Mouse (Mus musculus): ENCODE results near the gene Wdfy2. TPM values are rescaled to one million over a fixed set of nuclear protein-coding genes. Genes with fewer than 3 reads are reported as not detected.
"Not testable (repeated sequence)": the region's sequence is repeated elsewhere in the genome, so short reads cannot be mapped to it uniquely, and the experiment has no call there.

The Wdfy2 gene
- polyA plus RNA-seq, 1 experiment: 4.8 TPM

- Histone ChIP-seq H3K79me3 (ENCODE audit: low read depth) (peaks cover 1% of the 10 kb centered on the region), H3ac (ENCODE audit: control insufficient read depth, insufficient read length, low read depth) (no peak overlapping the region), H3K79me2 (ENCODE audit: control insufficient read depth, insufficient read depth) (peaks cover 10% of the 10 kb centered on the region), H3K27me3 (ENCODE audit: control insufficient read depth, insufficient read depth, insufficient read length) (no peaks in the 10 kb centered on the region), H3K4me3 (ENCODE audit: insufficient read depth, poor library complexity, severe bottlenecking) (no peak overlapping the region), H3K36me3 (ENCODE audit: control insufficient read depth, insufficient read depth) (no peaks in the 10 kb centered on the region)
- TF ChIP-seq CTCF (IDR thresholded peaks at IDR 0.05; ENCODE audit: control insufficient read depth, insufficient read depth, insufficient read length): no peak
- TF ChIP-seq USF1 (IDR thresholded peaks at IDR 0.05; ENCODE audit: low read depth): no peak
- no peak for TF ChIP-seq MYOG (IDR thresholded peaks at IDR 0.05; ENCODE audit: control insufficient read depth, extremely low read depth, insufficient read length)
- TF ChIP-seq FOSL1 (IDR thresholded peaks at IDR 0.05; ENCODE audit: insufficient read depth, low read length, poor library complexity, severe bottlenecking): no peak
- TF ChIP-seq MYOD1 (IDR thresholded peaks at IDR 0.05; ENCODE audit: control insufficient read depth, insufficient read length, low read depth): no peak
- no peak for TF ChIP-seq MAX (IDR thresholded peaks at IDR 0.05)
- TF ChIP-seq CEBPB (IDR thresholded peaks at IDR 0.05; ENCODE audit: low read depth): no peak
These were observed 53.9 kb downstream of the Wdfy2 start for GRCm38 (mm10) chr14:62891401-62891800.

- H3ac ChIP-seq (ENCODE audit: control insufficient read depth, insufficient read length, low read depth): no peak overlapping the region
These were observed 55.5 kb downstream of the Wdfy2 start for GRCm38 (mm10) chr14:62892771-62893641.

GRCm38 (mm10) chr14:62893642-62894180, 56.2 kb downstream of the Wdfy2 start:
- H3K27me3 ChIP-seq (ENCODE audit: control insufficient read depth, insufficient read depth, insufficient read length): not testable (repeated sequence)

More at GRCm38 (mm10) chr14:62892771-62893641, 55.5 kb downstream of the Wdfy2 start:
- peaks cover 10% of the 10 kb centered on the region for H3K79me2 ChIP-seq (ENCODE audit: control insufficient read depth, insufficient read depth)
- no peaks in the 10 kb centered on the region for H3K36me3 ChIP-seq (ENCODE audit: control insufficient read depth, insufficient read depth)
- TF ChIP-seq USF1 (IDR thresholded peaks at IDR 0.05; ENCODE audit: low read depth) (no peak), FOSL1 (IDR thresholded peaks at IDR 0.05; ENCODE audit: insufficient read depth, low read length, poor library complexity, severe bottlenecking) (no peak), CTCF (IDR thresholded peaks at IDR 0.05; ENCODE audit: control insufficient read depth, insufficient read depth, insufficient read length) (no peak), CEBPB (IDR thresholded peaks at IDR 0.05; ENCODE audit: low read depth) (no peak), MAX (IDR thresholded peaks at IDR 0.05) (no peak), MYOG (IDR thresholded peaks at IDR 0.05; ENCODE audit: control insufficient read depth, extremely low read depth, insufficient read length) (no peak), MYOD1 (IDR thresholded peaks at IDR 0.05; ENCODE audit: control insufficient read depth, insufficient read length, low read depth) (no peak)
- no peak overlapping the region for H3K4me3 ChIP-seq (ENCODE audit: insufficient read depth, poor library complexity, severe bottlenecking)
- H3K79me3 ChIP-seq (ENCODE audit: low read depth): peaks cover 1% of the 10 kb centered on the region
- H3K27me3 ChIP-seq (ENCODE audit: control insufficient read depth, insufficient read depth, insufficient read length): no peaks in the 10 kb centered on the region

GRCm38 (mm10) chr14:62894924-62895840, 57.7 kb downstream of the Wdfy2 start:
- H3K4me3 ChIP-seq (ENCODE audit: insufficient read depth, poor library complexity, severe bottlenecking): no peak overlapping the region
- H3K36me3 ChIP-seq (ENCODE audit: control insufficient read depth, insufficient read depth): no peaks in the 10 kb centered on the region
- H3K27me3 ChIP-seq (ENCODE audit: control insufficient read depth, insufficient read depth, insufficient read length): no peaks in the 10 kb centered on the region
- H3K79me3 ChIP-seq (ENCODE audit: low read depth): peaks cover 1% of the 10 kb centered on the region
- H3K79me2 ChIP-seq (ENCODE audit: control insufficient read depth, insufficient read depth): peaks cover 10% of the 10 kb centered on the region
- H3ac ChIP-seq (ENCODE audit: control insufficient read depth, insufficient read length, low read depth): no peak overlapping the region
- TF ChIP-seq CEBPB (IDR thresholded peaks at IDR 0.05; ENCODE audit: low read depth) (no peak), MYOG (IDR thresholded peaks at IDR 0.05; ENCODE audit: control insufficient read depth, extremely low read depth, insufficient read length) (no peak), FOSL1 (IDR thresholded peaks at IDR 0.05; ENCODE audit: insufficient read depth, low read length, poor library complexity, severe bottlenecking) (no peak), CTCF (IDR thresholded peaks at IDR 0.05; ENCODE audit: control insufficient read depth, insufficient read depth, insufficient read length) (no peak), MAX (IDR thresholded peaks at IDR 0.05) (no peak), USF1 (IDR thresholded peaks at IDR 0.05; ENCODE audit: low read depth) (no peak), MYOD1 (IDR thresholded peaks at IDR 0.05; ENCODE audit: control insufficient read depth, insufficient read length, low read depth) (no peak)

More at GRCm38 (mm10) chr14:62893642-62894180, 56.2 kb downstream of the Wdfy2 start:
- H3ac ChIP-seq (ENCODE audit: control insufficient read depth, insufficient read length, low read depth); H3K36me3 ChIP-seq (ENCODE audit: control insufficient read depth, insufficient read depth); H3K4me3 ChIP-seq (ENCODE audit: insufficient read depth, poor library complexity, severe bottlenecking); H3K79me3 ChIP-seq (ENCODE audit: low read depth): not testable (repeated sequence)
- peaks cover 10% of the 10 kb centered on the region for H3K79me2 ChIP-seq (ENCODE audit: control insufficient read depth, insufficient read depth)

GRCm38 (mm10) chr14:62898061-62898460, 60.6 kb downstream of the Wdfy2 start:
- no peak overlapping the region for H3ac ChIP-seq (ENCODE audit: control insufficient read depth, insufficient read length, low read depth)
- peaks cover 1% of the 10 kb centered on the region for H3K79me3 ChIP-seq (ENCODE audit: low read depth)
- H3K36me3 ChIP-seq (ENCODE audit: control insufficient read depth, insufficient read depth): no peaks in the 10 kb centered on the region
- peaks cover 10% of the 10 kb centered on the region for H3K79me2 ChIP-seq (ENCODE audit: control insufficient read depth, insufficient read depth)
- no peak overlapping the region for H3K4me3 ChIP-seq (ENCODE audit: insufficient read depth, poor library complexity, severe bottlenecking)
- no peaks in the 10 kb centered on the region for H3K27me3 ChIP-seq (ENCODE audit: control insufficient read depth, insufficient read depth, insufficient read length)
- TF ChIP-seq USF1 (IDR thresholded peaks at IDR 0.05; ENCODE audit: low read depth) (no peak), FOSL1 (IDR thresholded peaks at IDR 0.05; ENCODE audit: insufficient read depth, low read length, poor library complexity, severe bottlenecking) (no peak), CTCF (IDR thresholded peaks at IDR 0.05; ENCODE audit: control insufficient read depth, insufficient read depth, insufficient read length) (no peak), CEBPB (IDR thresholded peaks at IDR 0.05; ENCODE audit: low read depth) (no peak), MYOG (IDR thresholded peaks at IDR 0.05; ENCODE audit: control insufficient read depth, extremely low read depth, insufficient read length) (no peak), MYOD1 (IDR thresholded peaks at IDR 0.05; ENCODE audit: control insufficient read depth, insufficient read length, low read depth) (no peak), MAX (IDR thresholded peaks at IDR 0.05) (no peak)
